Mouse (Mus musculus): Measurements from ENCODE around the gene Txlng. TPM values are rescaled to one million over a fixed set of nuclear protein-coding genes. Genes with fewer than 3 reads are reported as not detected.
"Not testable (repeated sequence)": the region's sequence is repeated elsewhere in the genome, so short reads cannot be mapped to it uniquely, and the experiment has no call there.

Txlng gene
- total RNA-seq (2021) = 10 to 100 TPM; 15.5 to 16.4 TPM

DNA sequence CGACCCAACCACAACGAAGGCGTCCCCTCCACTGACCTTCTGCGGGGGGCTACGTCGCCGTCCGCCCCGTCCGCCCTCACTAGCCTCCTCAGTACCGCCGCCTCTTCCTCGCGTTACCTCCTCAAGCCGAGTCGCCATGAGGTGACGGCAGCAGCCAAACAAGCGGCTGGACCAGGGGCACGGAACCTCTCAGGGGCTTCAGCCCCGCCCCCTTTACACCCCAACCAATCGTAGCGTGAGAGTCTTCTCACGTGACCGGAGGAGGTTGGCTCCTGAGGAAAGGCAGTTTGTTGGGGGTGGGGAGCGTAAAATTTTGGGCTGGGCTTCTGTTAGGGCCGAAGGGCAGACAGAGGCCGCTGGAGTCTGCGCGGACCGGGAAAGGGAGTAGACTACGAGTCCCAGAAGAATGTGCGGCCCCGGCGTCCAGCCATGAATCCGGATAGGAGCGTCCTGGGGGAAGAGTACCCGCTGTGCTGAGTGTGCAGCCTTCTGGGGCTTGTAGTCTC is at the start of gene Txlng:
Gene Txlng (minus strand): TSS at position 252 of the 506 bp plus-strand sequence.
- peak; percentile 94 to 97 for DNase-seq (ENCODE audit: extremely low spot score in 1 of 2, low spot score in 2 of 2)
- intact Hi-C loops (cut with DNase I) = no loop called here

- intact Hi-C loops (cut with DNase I) = no loop called here
Observed at GRCm38 (mm10) chrX:162878236-162878635, 49.0 kb upstream of the Txlng start.

GRCm38 (mm10) chrX:162873761-162874160 is 44.5 kb upstream of the Txlng start:
- intact Hi-C loops (cut with DNase I) = no loop called here
- DNase-seq (ENCODE audit: extremely low spot score in 1 of 2, low spot score in 2 of 2) = no peak

More at GRCm38 (mm10) chrX:162878236-162878635, 49.0 kb upstream of the Txlng start:
- no peak for DNase-seq (ENCODE audit: extremely low spot score in 1 of 2, low spot score in 2 of 2)

- peak in 1 of 2 experiments; percentile 19 for DNase-seq (ENCODE audit: extremely low spot score in 1 of 2, low spot score in 2 of 2)
- intact Hi-C loops (cut with DNase I) = no loop called here
Observed at GRCm38 (mm10) chrX:162871734-162872517, 42.7 kb upstream of the Txlng start.

DNA sequence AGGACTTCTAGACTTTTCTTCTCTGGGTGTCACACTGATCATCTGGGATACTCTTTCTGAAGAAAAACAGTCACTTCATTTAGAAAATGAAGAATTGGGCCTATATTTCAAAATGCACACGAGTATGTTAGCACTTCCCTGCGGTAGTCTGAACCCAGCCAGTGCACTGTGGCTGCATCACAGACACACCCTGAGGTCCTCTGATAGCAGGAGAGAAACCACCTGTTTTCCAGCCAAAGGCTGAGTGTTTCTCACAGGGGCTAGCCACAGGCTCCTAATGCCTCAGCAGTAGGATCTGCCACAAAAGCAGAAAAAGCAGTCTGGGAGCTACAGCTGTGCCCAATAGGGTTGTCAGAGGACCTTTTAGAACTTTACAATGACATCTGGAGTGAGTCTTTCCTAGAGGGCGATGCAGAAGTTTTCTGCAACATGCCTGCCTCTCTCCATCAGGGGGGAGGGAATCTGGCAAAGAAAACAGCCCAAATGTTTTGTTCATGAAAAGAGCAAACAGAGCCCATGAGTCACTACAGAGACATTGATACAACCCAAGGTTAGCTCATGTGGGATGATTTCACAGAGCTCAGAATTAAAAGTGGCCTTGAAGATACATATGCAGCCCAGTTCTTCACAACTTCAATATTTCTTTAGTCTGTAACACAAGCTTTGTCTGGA is 39.2 kb upstream of the Txlng start:
- no peak for DNase-seq (ENCODE audit: extremely low spot score in 1 of 2, low spot score in 2 of 2)
- intact Hi-C loops (cut with DNase I) = no loop called here

DNA sequence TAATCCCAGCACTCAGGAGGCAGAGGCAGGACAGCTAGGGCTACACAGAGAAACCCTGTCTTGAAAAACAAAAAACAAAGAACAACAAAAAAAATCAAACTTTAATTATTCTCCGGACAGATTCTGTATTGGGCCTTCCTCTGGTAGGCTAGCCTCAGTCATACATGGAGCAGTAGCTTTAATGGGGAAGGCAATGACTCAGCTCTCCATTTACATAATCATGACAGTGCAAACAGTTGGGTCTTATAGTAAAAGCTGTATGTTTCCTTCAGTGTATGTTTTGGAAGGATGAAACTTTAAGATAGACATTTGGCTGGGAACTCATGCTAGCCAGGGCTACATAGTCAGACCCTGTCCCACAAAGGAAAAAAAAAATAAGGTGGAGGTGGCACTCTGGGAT is 19.4 kb upstream of the Txlng start:
- intact Hi-C loops (cut with DNase I) = no loop called here
- DNase-seq (ENCODE audit: extremely low spot score in 1 of 2, low spot score in 2 of 2) = no peak

DNA sequence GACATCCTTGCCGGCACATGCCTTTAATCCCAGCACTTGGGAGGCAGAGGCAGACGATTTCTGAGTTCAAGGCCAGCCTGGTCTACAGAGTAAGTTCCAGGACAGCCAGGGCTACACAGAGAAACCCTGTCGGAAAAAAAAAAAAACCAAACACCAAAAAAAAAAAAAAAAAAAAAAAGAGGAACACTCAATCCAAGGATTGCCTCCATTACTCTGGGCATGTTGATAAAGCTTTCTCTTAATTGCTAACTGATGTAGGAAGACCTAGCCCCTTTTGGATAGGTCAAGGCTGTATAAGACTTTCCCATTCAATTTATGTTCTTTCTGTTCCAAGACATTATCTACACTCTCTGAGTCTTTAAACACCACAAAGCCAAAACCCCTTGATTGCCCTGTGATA is 16.3 kb upstream of the Txlng start:
- intact Hi-C loops (cut with DNase I) = no loop called here

DNA sequence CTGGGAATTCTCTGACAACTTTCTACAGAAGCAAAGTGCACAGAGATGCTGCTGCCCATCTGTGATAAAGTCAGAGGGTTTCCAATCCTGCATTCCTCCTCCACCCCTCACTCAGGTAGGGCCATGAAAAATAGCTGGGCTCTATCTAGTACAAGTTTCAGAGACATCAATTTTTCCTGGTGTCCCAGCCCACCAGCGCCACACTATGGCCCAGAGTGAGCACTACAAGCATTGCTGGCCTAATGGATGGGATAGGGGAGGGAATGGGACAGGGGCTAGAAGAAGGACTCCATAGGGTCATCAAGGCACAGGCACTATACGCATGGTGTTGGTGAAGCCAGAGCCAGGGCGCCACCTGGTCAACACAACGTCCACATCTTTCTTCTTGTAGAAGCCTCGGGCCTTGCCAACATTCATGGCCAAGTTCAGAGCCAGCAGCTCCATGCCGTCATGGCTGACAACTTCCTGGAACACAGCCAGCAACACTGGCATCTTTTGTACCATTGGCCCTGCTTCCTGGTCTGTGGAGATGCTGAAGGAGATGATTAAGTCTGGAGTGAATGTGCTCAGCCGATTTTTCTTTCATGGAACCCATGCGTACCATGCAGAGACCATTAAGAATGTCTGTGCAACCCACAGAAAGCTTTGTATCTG is 15.3 kb upstream of the Txlng start:
- intact Hi-C loops (cut with DNase I) = no loop called here
- DNase-seq (ENCODE audit: extremely low spot score in 1 of 2, low spot score in 2 of 2) = no peak

More for the DNA sequence above, 16.3 kb upstream of the Txlng start:
- DNase-seq (ENCODE audit: extremely low spot score in 1 of 2, low spot score in 2 of 2) = no peak

DNA sequence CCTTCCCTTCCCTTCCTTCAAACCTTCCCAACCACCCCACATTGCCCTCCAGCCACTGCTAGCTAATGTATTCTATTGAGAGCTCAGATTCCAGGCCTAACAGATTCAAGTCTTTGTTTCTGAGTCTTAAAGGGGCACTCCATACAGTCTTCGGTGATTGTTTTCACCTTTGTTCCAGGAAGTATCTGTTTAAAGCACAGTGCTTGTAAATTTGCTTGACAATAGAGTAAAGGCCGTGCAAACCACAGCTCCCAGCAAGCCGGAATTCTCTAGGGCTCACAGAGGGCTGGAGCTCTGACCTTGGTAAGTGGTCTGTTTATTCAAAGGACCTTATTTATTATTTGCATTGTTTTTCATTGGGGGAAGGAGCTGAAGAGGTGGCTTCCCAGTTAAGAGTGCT is 2.8 kb upstream of the Txlng start:
- intact Hi-C loops (cut with DNase I) = no loop called here
- DNase-seq (ENCODE audit: extremely low spot score in 1 of 2, low spot score in 2 of 2) = no peak

DNA sequence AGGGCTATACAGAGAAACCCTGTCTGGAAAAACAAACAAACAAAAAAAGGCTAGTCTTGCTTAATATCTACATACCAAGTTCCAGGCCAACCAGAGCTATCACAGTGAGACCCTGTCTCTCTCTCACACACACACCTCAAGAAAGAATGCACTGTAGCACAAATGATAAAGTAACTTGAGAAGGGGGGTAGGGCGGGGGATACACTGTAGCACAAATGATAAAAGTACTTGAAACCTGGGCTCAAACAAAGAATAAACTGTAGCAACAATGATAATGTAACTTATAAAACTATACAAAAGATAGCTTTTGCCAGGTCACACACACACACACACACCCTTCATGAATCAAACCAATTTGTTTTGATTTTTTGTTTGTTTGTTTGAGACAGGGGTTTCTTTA is 2.3 kb upstream of the Txlng start:
- no peak for DNase-seq (ENCODE audit: extremely low spot score in 1 of 2, low spot score in 2 of 2)
- intact Hi-C loops (cut with DNase I) = no loop called here

DNA sequence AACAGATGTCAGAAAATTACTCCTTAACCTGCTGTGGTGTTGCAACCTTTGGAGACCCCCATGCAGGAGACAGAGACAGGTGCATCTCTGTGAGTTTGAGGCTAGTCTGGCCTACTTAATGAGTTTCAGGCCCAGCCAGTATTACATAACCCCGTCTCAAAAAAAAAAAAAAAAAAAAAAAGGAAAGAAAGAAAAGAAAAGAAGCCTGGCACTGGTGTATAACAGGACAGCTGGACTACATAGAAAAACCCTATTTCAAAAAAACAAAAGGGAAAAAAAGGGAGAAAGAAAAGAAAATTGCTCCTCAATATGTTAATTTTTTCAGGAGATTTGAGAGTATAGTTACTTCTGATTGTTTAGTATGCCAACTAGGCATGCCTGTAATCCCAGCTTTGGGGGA is 1.8 kb upstream of the Txlng start:
- intact Hi-C loops (cut with DNase I) = no loop called here
- no peak for DNase-seq (ENCODE audit: extremely low spot score in 1 of 2, low spot score in 2 of 2)

DNA sequence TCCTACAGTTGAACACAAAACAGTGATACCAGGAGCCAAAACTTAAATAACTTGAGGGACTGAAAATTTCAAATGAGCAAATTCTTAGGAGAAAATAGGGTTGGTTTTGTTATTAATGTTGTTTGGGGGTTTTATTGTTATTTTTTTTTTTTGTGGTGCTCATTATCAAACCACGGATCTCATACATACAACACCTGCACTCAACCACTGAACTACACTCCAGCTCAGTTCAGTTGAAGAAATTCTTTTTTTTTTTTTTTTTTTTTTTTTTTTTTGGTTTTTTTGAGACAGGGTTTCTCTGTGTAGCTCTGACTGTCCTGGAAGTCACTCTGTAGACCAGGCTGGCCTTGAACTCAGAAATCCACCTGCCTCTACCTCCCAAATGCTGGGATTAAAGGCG is 1.1 kb upstream of the Txlng start:
- DNase-seq (ENCODE audit: extremely low spot score in 1 of 2, low spot score in 2 of 2); intact Hi-C loops (cut with DNase I): not testable (repeated sequence)

- intact Hi-C loops (cut with DNase I) = no loop called here
- DNase-seq (ENCODE audit: extremely low spot score in 1 of 2, low spot score in 2 of 2) = no peak
Observed at GRCm38 (mm10) chrX:162829741-162830140, 487 bp upstream of the Txlng start.

DNA sequence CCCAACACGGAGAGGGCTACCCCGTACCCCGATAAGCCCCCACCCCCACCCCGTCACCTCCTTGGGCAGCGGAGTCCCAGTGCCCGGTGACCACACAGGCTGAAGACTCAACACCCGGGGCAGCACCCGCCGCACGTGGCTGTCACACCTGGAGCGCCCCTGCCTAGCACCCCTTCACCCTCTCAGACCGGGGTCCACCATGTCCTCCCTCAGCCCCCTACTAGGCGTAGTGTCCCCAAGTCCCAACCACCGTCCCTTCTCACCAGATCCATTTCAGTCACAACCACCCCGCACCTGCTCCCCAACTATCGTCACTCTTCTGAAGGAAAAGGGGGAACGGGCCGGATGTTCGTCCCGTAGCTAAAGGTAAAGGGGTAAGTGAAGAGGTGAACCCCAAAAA is 471 bp downstream of the Txlng start:
- intact Hi-C loops (cut with DNase I) = no loop called here
- DNase-seq (ENCODE audit: extremely low spot score in 1 of 2, low spot score in 2 of 2) = peak in 1 of 2 experiments; percentile 27

DNA sequence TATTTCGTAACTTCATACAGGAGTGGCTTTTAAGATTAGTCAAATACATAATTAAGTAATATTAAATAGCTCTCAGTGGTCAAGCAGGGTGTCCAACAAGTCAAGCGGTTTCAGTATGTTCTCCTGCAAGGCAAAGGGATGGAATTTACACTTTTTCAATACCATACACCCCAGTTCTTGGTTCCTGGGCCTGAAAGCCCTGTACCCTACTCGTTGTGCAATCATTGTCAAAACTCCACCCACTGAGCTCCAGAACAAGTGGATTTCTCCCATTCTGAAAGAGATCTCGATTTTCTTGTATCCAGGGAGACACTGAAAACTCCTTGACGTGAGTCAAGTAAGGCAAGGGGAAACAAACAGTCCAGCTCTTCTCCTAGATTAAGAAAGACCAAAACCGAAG is 1.2 kb downstream of the Txlng start:
- intact Hi-C loops (cut with DNase I) = no loop called here
- no peak for DNase-seq (ENCODE audit: extremely low spot score in 1 of 2, low spot score in 2 of 2)

GRCm38 (mm10) chrX:162800371-162800770 is 28.9 kb downstream of the Txlng start:
- DNase-seq (ENCODE audit: extremely low spot score in 1 of 2, low spot score in 2 of 2) = peak in 1 of 2 experiments; percentile 31
- intact Hi-C loops (cut with DNase I) = no loop called here

- intact Hi-C loops (cut with DNase I); DNase-seq (ENCODE audit: extremely low spot score in 1 of 2, low spot score in 2 of 2): not testable (repeated sequence)
Observed at GRCm38 (mm10) chrX:162791392-162791791, 37.9 kb downstream of the Txlng start.

DNA sequence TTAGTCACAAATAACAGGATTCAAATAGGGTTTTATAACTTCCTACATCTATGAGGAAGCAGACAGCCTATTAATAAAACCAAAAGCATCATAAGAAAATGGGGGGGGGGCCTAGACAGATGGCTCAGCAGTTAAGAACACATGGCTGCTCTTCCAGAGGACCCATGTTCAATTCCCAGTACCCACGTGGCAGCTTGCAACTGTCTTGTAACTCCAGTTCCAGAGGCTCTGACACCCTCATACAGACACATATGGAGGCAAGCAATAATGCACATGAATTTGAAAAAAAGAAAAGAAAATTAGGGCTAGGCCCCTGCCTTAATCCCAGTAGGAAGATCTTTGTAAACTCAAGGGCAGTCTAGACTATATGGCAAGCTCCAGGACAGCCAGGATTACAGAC is 40.9 kb downstream of the Txlng start:
- intact Hi-C loops (cut with DNase I) = no loop called here
- no peak for DNase-seq (ENCODE audit: extremely low spot score in 1 of 2, low spot score in 2 of 2)

GRCm38 (mm10) chrX:162770726-162771125 is 58.5 kb downstream of the Txlng start:
- intact Hi-C loops (cut with DNase I) = no loop called here
- no peak for DNase-seq (ENCODE audit: extremely low spot score in 1 of 2, low spot score in 2 of 2)

Measured in left cerebral cortex, postnatal 10 days (tissue).